Mouse (Mus musculus): ENCODE measurements around the gene Rgl2.

- TF ChIP-seq POLR2A (IDR thresholded peaks at IDR 0.05; ENCODE audit: control insufficient read depth, extremely low read depth, insufficient read depth, low read length, poor library complexity), result peak; percentile 77
- peak; percentile 27; the same call in 1 of the 2 replicates for TF ChIP-seq CTCF (IDR thresholded peaks at IDR 0.05; ENCODE audit: borderline replicate concordance, control insufficient read depth, extremely low read depth, insufficient read depth, low read length, poor library complexity)
Measured at GRCm38 (mm10) chr17:33951021-33951946, 21.9 kb downstream of the Rgl2 start, which contains the start of gene B3galt4.

Measured in thymus, adult 2 months (tissue).